18 mouse cellular contexts compared by ENCODE assay signal in genomic region chr7:82485344-82485954, GRCm38 (mm10).
DNase-seq lines count a peak whose midpoint lies in the region; ATAC-seq lines count a peak whose summit lies in the region.
"Had no signal": no experiment of that assay in that cellular context is flagged by ENCODE, and none has a peak within 500 bp of the region (broad histone marks: within the 10 kb centered on the region; RNA-seq: fewer than 3 reads in every experiment).

No protein-coding gene starts in this region.

- WGBS in hindbrain, embryonic 10.5 days = 65% methylated on average over 7 of the region's 7 CpGs
- WGBS in hindbrain, embryonic 14.5 days = 62% methylated on average over 7 of the region's 7 CpGs
- WGBS in forebrain, embryonic 11.5 days = 70% methylated on average over 7 of the region's 7 CpGs
- 53% methylated on average over 7 of the region's 7 CpGs for WGBS in hindbrain, embryonic 15.5 days

- H3K36me3 ChIP-seq in hindbrain, embryonic 10.5 days = no peaks in the 10 kb centered on the region
- H3K36me3 ChIP-seq in hindbrain, embryonic 14.5 days (replicated peaks; ENCODE audit: control insufficient read depth, insufficient read depth) = no peaks in the 10 kb centered on the region
- H3K36me3 ChIP-seq in forebrain, embryonic 11.5 days (ENCODE audit: control insufficient read depth, insufficient read depth, low read length) = no peaks in the 10 kb centered on the region
- H3K36me3 ChIP-seq in hindbrain, embryonic 15.5 days = no peaks in the 10 kb centered on the region
- H3K36me3 ChIP-seq: liver, embryonic 12.5 days; lung, embryonic 15.5 days had no signal

- no peak overlapping the region for H3K9ac ChIP-seq in hindbrain, embryonic 14.5 days
- H3K9ac ChIP-seq in forebrain, embryonic 11.5 days (ENCODE audit: low read length) = no peak overlapping the region
- no peak overlapping the region for H3K9ac ChIP-seq in hindbrain, embryonic 15.5 days
- H3K9ac ChIP-seq: liver, embryonic 12.5 days; lung, embryonic 15.5 days had no signal

- no peak overlapping the region for H3K4me3 ChIP-seq in hindbrain, embryonic 10.5 days
- no peak overlapping the region for H3K4me3 ChIP-seq in hindbrain, embryonic 14.5 days (replicated peaks; ENCODE audit: low read length)
- H3K4me3 ChIP-seq in forebrain, embryonic 11.5 days (ENCODE audit: low read depth, low read length) = no peak overlapping the region
- no peak overlapping the region for H3K4me3 ChIP-seq in hindbrain, embryonic 15.5 days
- H3K4me3 ChIP-seq: liver, embryonic 12.5 days; lung, embryonic 15.5 days; myocyte had no signal

- no peak; the same call in 1 of the 2 replicates for ATAC-seq in hindbrain, embryonic 14.5 days (ENCODE audit: low FRiP score)
- no peak for ATAC-seq in forebrain, embryonic 11.5 days (replicated peaks; ENCODE audit: low FRiP score)
- peak; percentile 48; the same call in 1 of the 2 replicates for ATAC-seq in hindbrain, embryonic 15.5 days (ENCODE audit: low FRiP score, low read depth)
- ATAC-seq: intestine, postnatal 0 days; liver, embryonic 12.5 days had no signal

- peaks cover 12% of the 10 kb centered on the region for H3K4me1 ChIP-seq in hindbrain, embryonic 10.5 days (replicated peaks)
- 0 out of 2 replicates have a peak, but pooled peaks cover 4% of the 10 kb centered on the region for H3K4me1 ChIP-seq in hindbrain, embryonic 14.5 days (replicated peaks; ENCODE audit: control insufficient read depth, insufficient read depth, low read length)
- H3K4me1 ChIP-seq in forebrain, embryonic 11.5 days (replicated peaks; ENCODE audit: control insufficient read depth, insufficient read depth, low read length) = peaks cover 2% of the 10 kb centered on the region; the same call in 1 of the 2 replicates
- H3K4me1 ChIP-seq in hindbrain, embryonic 15.5 days (replicated peaks) = 0 out of 2 replicates have a peak, but pooled peaks cover 3% of the 10 kb centered on the region
- H3K4me1 ChIP-seq: liver, embryonic 12.5 days had no signal

- H3K4me2 ChIP-seq in hindbrain, embryonic 14.5 days (replicated peaks) = no peak overlapping the region
- H3K4me2 ChIP-seq in forebrain, embryonic 11.5 days (ENCODE audit: low read depth, low read length, severe bottlenecking) = no peak overlapping the region
- H3K4me2 ChIP-seq in hindbrain, embryonic 15.5 days = no peak overlapping the region
- H3K4me2 ChIP-seq: heart, embryonic 11.5 days; liver, embryonic 12.5 days; lung, embryonic 15.5 days had no signal

- H3K27ac ChIP-seq in hindbrain, embryonic 10.5 days = peak overlapping the region; percentile 78
- no peak overlapping the region; the same call in 1 of the 2 replicates for H3K27ac ChIP-seq in hindbrain, embryonic 14.5 days
- 0 out of 2 replicates have a peak overlapping the region, but pooled peaks have one; percentile 25 for H3K27ac ChIP-seq in forebrain, embryonic 11.5 days (ENCODE audit: low read depth, low read length)
- H3K27ac ChIP-seq in hindbrain, embryonic 15.5 days (replicated peaks) = no peak overlapping the region
- H3K27ac ChIP-seq: liver, embryonic 12.5 days; lung, embryonic 15.5 days had no signal

- peak; percentile 12 to 17 for DNase-seq in cerebellum, postnatal 10 days
- DNase-seq in cerebellum, postnatal 14 days = no peak
- no peak for DNase-seq in hindbrain, embryonic 10.5 days (ENCODE audit: low spot score)
- no peak for DNase-seq in hindbrain, embryonic 14.5 days (ENCODE audit: low spot score)
- DNase-seq in forebrain, embryonic 11.5 days (ENCODE audit: low spot score) = no peak
- no peak for DNase-seq in kidney, adult 11 months
- DNase-seq in MN1 (ENCODE audit: low spot score) = no peak
- DNase-seq: adrenal gland, postnatal 14 days; cerebellum, adult 8-10 months; kidney, postnatal 10 days; right cerebral cortex, postnatal 25 days; thymus, postnatal 25 days had no signal

- no peaks in the 10 kb centered on the region for H3K27me3 ChIP-seq in hindbrain, embryonic 10.5 days (ENCODE audit: insufficient read depth, poor library complexity, severe bottlenecking)
- no peaks in the 10 kb centered on the region for H3K27me3 ChIP-seq in hindbrain, embryonic 14.5 days (ENCODE audit: control insufficient read depth, insufficient read depth, low read length)
- H3K27me3 ChIP-seq in forebrain, embryonic 11.5 days (ENCODE audit: control insufficient read depth, insufficient read depth, low read length) = no peaks in the 10 kb centered on the region
- no peaks in the 10 kb centered on the region for H3K27me3 ChIP-seq in hindbrain, embryonic 15.5 days
- H3K27me3 ChIP-seq: liver, embryonic 12.5 days; lung, embryonic 15.5 days had no signal

- no peaks in the 10 kb centered on the region for H3K9me3 ChIP-seq in hindbrain, embryonic 10.5 days
- no peaks in the 10 kb centered on the region for H3K9me3 ChIP-seq in hindbrain, embryonic 14.5 days (ENCODE audit: control insufficient read depth, low read length)
- H3K9me3 ChIP-seq in forebrain, embryonic 11.5 days (ENCODE audit: control insufficient read depth, low read length) = no peaks in the 10 kb centered on the region
- H3K9me3 ChIP-seq in hindbrain, embryonic 15.5 days = no peaks in the 10 kb centered on the region
- H3K9me3 ChIP-seq: liver, embryonic 12.5 days; lung, embryonic 15.5 days had no signal

Comparison
In these comparisons a context has a peak if more than half of its experiments do, and no peak if none do; other contexts are left out.
1. DNase-seq: peak in cerebellum, postnatal 10 days (2 of 2); none in cerebellum, postnatal 14 days (0 of 2), hindbrain, embryonic 10.5 days (single experiment), hindbrain, embryonic 14.5 days (single experiment), forebrain, embryonic 11.5 days (single experiment), kidney, adult 11 months (single experiment) and MN1 (single experiment).
2. H3K27ac ChIP-seq: peak in hindbrain, embryonic 10.5 days (single experiment) and forebrain, embryonic 11.5 days (single experiment); none in hindbrain, embryonic 14.5 days (single experiment) and hindbrain, embryonic 15.5 days (single experiment).